Mouse (Mus musculus) frontal cortex, adult (tissue): Measurements from ENCODE around the gene Plscr4.

Experiments used
- ATAC-seq: cut with Nextera tagmentation; 2 replicates; pipeline ENCODE4 v1.9.2; 2017; ENCODE audit warnings: mild to moderate bottlenecking, moderate library complexity, mixed read lengths; ENCODE audit not compliant: low TSS enrichment

The Plscr4 gene

GRCm38 (mm10) chr9:92511696-92512095 lies 54.5 kb downstream of the Plscr4 start:
- no peak for ATAC-seq

GRCm38 (mm10) chr9:92517036-92517435 lies 59.9 kb downstream of the Plscr4 start:
- ATAC-seq: no peak

DNA sequence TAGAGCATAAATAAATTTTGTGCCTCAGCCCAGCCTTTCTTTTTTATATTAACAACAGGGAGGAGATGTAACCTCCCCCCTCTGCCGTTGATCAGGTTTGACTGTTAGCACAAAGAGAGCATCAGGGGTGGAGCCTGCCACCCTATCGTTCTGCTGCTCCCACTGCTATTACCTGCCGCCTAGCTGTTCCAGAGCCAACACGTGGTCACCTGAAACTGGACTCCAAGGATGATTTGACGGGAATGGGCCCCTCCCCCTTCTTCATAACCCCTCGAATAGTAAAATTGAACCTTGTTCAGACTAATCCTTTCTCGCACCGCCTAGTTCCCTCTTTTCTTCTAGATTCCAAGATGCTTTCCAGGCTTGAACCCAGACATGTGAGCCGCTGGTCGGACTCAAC lies 63.6 kb downstream of the Plscr4 start:
- no peak for ATAC-seq

GRCm38 (mm10) chr9:92524506-92524905 lies 67.3 kb downstream of the Plscr4 start:
- no peak for ATAC-seq

GRCm38 (mm10) chr9:92530055-92530454 lies 72.9 kb downstream of the Plscr4 start:
- ATAC-seq: no peak

GRCm38 (mm10) chr9:92537735-92538134 lies 80.6 kb downstream of the Plscr4 start:
- peak; percentile 86 for ATAC-seq

- 0 out of 2 replicates have a peak, but pooled peaks have one; percentile 24 for ATAC-seq
Measured at GRCm38 (mm10) chr9:92538216-92538615, 81.0 kb downstream of the Plscr4 start.
